Comparison of ENCODE assay signal across 8 mouse cellular contexts in genomic region chr7:63908496-63909285, GRCm38 (mm10). TPM values are rescaled to one million over a fixed set of nuclear protein-coding genes. Genes with fewer than 3 reads are reported as not detected.
DNase-seq lines count a peak whose midpoint lies in the region; ATAC-seq and TF ChIP-seq lines count a peak whose summit lies in the region.

No protein-coding gene starts in this region.

- H3K4me1 ChIP-seq in lung, postnatal 0 days (ENCODE audit: insufficient read depth, low read depth, low read length) = peaks cover 79% of the 10 kb centered on the region
- H3K4me1 ChIP-seq in limb, embryonic 12.5 days (replicated peaks) = peaks cover 57% of the 10 kb centered on the region
- H3K4me1 ChIP-seq in stomach, postnatal 0 days (replicated peaks; ENCODE audit: control insufficient read depth, insufficient read depth) = peaks cover 20% of the 10 kb centered on the region

- no peak for TF ChIP-seq CTCF in lung, postnatal 0 days (IDR thresholded peaks at IDR 0.05)
- TF ChIP-seq CTCF in stomach, postnatal 0 days (IDR thresholded peaks at IDR 0.05; ENCODE audit: low read depth) = no peak

- ATAC-seq in lung, postnatal 0 days = no peak
- ATAC-seq in limb, embryonic 12.5 days (ENCODE audit: insufficient number of reproducible peaks, insufficient read depth, low FRiP score, low TSS enrichment, low read depth) = 0 out of 2 replicates have a peak, but pooled peaks have one; percentile 16
- no peak for ATAC-seq in stomach, postnatal 0 days (ENCODE audit: low FRiP score, low TSS enrichment)

- no peak overlapping the region for H3K9ac ChIP-seq in lung, postnatal 0 days (replicated peaks; ENCODE audit: low read depth)
- H3K9ac ChIP-seq in limb, embryonic 12.5 days (replicated peaks) = no peak overlapping the region
- H3K9ac ChIP-seq in stomach, postnatal 0 days (ENCODE audit: low read length) = no peak overlapping the region

- H3K36me3 ChIP-seq in lung, postnatal 0 days (ENCODE audit: insufficient read depth, low read length) = no peaks in the 10 kb centered on the region
- no peaks in the 10 kb centered on the region for H3K36me3 ChIP-seq in limb, embryonic 12.5 days
- no peaks in the 10 kb centered on the region for H3K36me3 ChIP-seq in stomach, postnatal 0 days (ENCODE audit: control insufficient read depth, insufficient read depth, low read length)

- no peaks in the 10 kb centered on the region for H3K9me3 ChIP-seq in lung, postnatal 0 days (ENCODE audit: low read length)
- H3K9me3 ChIP-seq in limb, embryonic 12.5 days = no peaks in the 10 kb centered on the region
- H3K9me3 ChIP-seq in stomach, postnatal 0 days (ENCODE audit: control insufficient read depth, low read length) = no peaks in the 10 kb centered on the region

- no peak for TF ChIP-seq EP300 in lung, postnatal 0 days (IDR thresholded peaks at IDR 0.05)
- no peak for TF ChIP-seq EP300 in stomach, postnatal 0 days (optimal IDR thresholded peaks at IDR 0.05)

- H3K4me3 ChIP-seq in lung, postnatal 0 days (ENCODE audit: low read depth, low read length) = no peak overlapping the region
- H3K4me3 ChIP-seq in limb, embryonic 12.5 days (replicated peaks) = no peak overlapping the region
- H3K4me3 ChIP-seq in stomach, postnatal 0 days (ENCODE audit: low read depth, low read length) = no peak overlapping the region

- H3K4me2 ChIP-seq in lung, postnatal 0 days (replicated peaks; ENCODE audit: low read depth, low read length) = 0 out of 2 replicates have a peak overlapping the region, but pooled peaks have one; percentile 1
- H3K4me2 ChIP-seq in limb, embryonic 12.5 days = peak overlapping the region; percentile 10; the same call in 1 of the 2 replicates
- H3K4me2 ChIP-seq in stomach, postnatal 0 days (replicated peaks; ENCODE audit: low read depth) = 0 out of 2 replicates have a peak overlapping the region, but pooled peaks have one; percentile 20

- WGBS in lung, postnatal 0 days = 21% methylated on average over 8 of the region's 11 CpGs
- 28% methylated on average over 10 of the region's 11 CpGs for WGBS in limb, embryonic 12.5 days
- WGBS in stomach, postnatal 0 days = 34% methylated on average over 9 of the region's 11 CpGs

- peak; percentile 32 for DNase-seq in embryo, embryonic 10 days (ENCODE audit: low spot score)
- DNase-seq in embryo, embryonic 9.5 days (ENCODE audit: extremely low spot score) = no peak
- peak; percentile 55 for DNase-seq in lung, postnatal 0 days (ENCODE audit: low spot score)
- DNase-seq in lung, adult 18-20 months = no peak
- no peak for DNase-seq in stomach, postnatal 0 days (ENCODE audit: low spot score)
- no peak for DNase-seq in urinary bladder, adult 2 months (ENCODE audit: low spot score)
- no peak for DNase-seq in layer of hippocampus, postnatal 10 days (ENCODE audit: low spot score in 2 of 2)

- H3K27ac ChIP-seq in lung, postnatal 0 days (ENCODE audit: low read length) = peak overlapping the region; percentile 84
- H3K27ac ChIP-seq in limb, embryonic 12.5 days = peak overlapping the region; percentile 50; the same call in 1 of the 2 replicates
- peak overlapping the region; percentile 73 for H3K27ac ChIP-seq in stomach, postnatal 0 days (replicated peaks)

- no peaks in the 10 kb centered on the region for H3K27me3 ChIP-seq in lung, postnatal 0 days (replicated peaks; ENCODE audit: insufficient read depth, low read length)
- H3K27me3 ChIP-seq in limb, embryonic 12.5 days = no peaks in the 10 kb centered on the region
- H3K27me3 ChIP-seq in stomach, postnatal 0 days (ENCODE audit: control insufficient read depth, insufficient read depth, low read length) = no peaks in the 10 kb centered on the region

RNA-seq across cellular contexts. Expression of gene E030018B13Rik, which starts 8.0 kb away (rescaled TPM):
- polyA plus RNA-seq in lung, postnatal 0 days (2015; fragmentation: Nextera tagmentation; extraction: Ambion mirVana) = 0.18 and 0.27 TPM in 2 replicates
- not detected in 2 replicates for polyA plus RNA-seq in limb, embryonic 12.5 days (2016; fragmentation: Nextera tagmentation; extraction: Ambion mirVana)
- not detected in 2 replicates for polyA plus RNA-seq in stomach, postnatal 0 days (2015; fragmentation: Nextera tagmentation; extraction: Ambion mirVana)
- polyA plus RNA-seq in urinary bladder, adult 2 months (2012; rRNA removed) = not detected in 2 replicates
- not detected for total RNA-seq in layer of hippocampus, postnatal 10 days (2021)

RNA-seq across cellular contexts. Expression of gene Klf13, which starts 30.0 kb away (rescaled TPM):
- polyA plus RNA-seq in lung, postnatal 0 days (2015; fragmentation: Nextera tagmentation; extraction: Ambion mirVana) = 78.2 and 89.0 TPM in 2 replicates
- 16.9 and 17.0 TPM in 2 replicates for polyA plus RNA-seq in limb, embryonic 12.5 days (2016; fragmentation: Nextera tagmentation; extraction: Ambion mirVana)
- polyA plus RNA-seq in stomach, postnatal 0 days (2015; fragmentation: Nextera tagmentation; extraction: Ambion mirVana) = 25.0 and 26.9 TPM in 2 replicates
- polyA plus RNA-seq in urinary bladder, adult 2 months (2012; rRNA removed) = 13.0 and 21.9 TPM in 2 replicates
- total RNA-seq in layer of hippocampus, postnatal 10 days (2021) = 100 to 1,000 TPM; 129 to 136 TPM

Comparison
In these comparisons a context has a peak if more than half of its experiments do, and no peak if none do; other contexts are left out.
1. DNase-seq: peak in embryo, embryonic 10 days (single experiment) and lung, postnatal 0 days (single experiment); none in embryo, embryonic 9.5 days (single experiment), lung, adult 18-20 months (0 of 2), stomach, postnatal 0 days (single experiment), urinary bladder, adult 2 months (single experiment) and layer of hippocampus, postnatal 10 days (0 of 2).
2. Peak in every context shown above with its lines, with median percentiles within 50 percentile points of each other: H3K27ac ChIP-seq and H3K4me2 ChIP-seq.